Mouse (Mus musculus): ENCODE measurements at regions not wholly inside any gene's neighbourhood (a gene's known extent, or its start where the extent isn't known, plus 50 kb on each side); places are given as distances from the start of the nearest gene placed in this dataset.

DNA sequence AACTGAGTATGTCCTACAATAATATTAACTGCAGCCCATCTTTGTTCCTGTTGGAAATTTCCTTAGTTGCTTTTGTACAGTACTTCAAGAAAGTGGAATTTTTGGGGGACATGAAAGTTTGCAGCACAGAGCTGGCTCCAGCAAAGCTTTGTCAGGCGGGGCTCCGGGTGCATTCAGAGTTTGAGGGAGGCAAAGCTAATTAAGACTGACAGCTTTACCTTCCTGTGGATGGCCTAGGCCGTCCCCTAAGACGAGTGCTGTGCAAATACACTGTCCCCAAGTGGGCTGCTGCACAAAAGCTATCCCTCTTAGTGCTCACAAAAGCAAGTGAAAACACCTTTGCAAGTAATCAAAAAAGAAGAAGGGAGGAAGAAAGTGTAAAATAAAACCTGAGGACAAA lies 68.7 kb upstream of the Ndufs6 start:
- TF ChIP-seq CTCF (IDR thresholded peaks at IDR 0.05; ENCODE audit: borderline replicate concordance, extremely low read depth, insufficient read depth, insufficient read length) (no peak), POLR2A (IDR thresholded peaks at IDR 0.05; ENCODE audit: borderline replicate concordance, extremely low read depth, insufficient read depth, insufficient read length, poor library complexity, severe bottlenecking) (no peak)
